Mouse (Mus musculus) liver, embryonic 12.5 days (tissue): Measurements from ENCODE around the gene Tom1l1. TPM values are rescaled to one million over a fixed set of nuclear protein-coding genes. Genes with fewer than 3 reads are reported as not detected.
A peak's percentile ranks its signal among the peaks of the same experiment; 100 is the strongest.

Experiments used
- ATAC-seq: fragments of 200-750 bp; cut with Nextera tagmentation; 2 replicates; pipeline ENCODE4 v1.8.0; 2017; ENCODE audit warnings: moderate number of reproducible peaks, mild to moderate bottlenecking, moderate library complexity
- H3K27ac ChIP-seq: fragments of 300-500 bp; sonication (generic); 2 replicates; pipeline ENCODE4 v1.5.1; 2016; ENCODE audit warnings: mild to moderate bottlenecking
- H3K27me3 ChIP-seq: fragments of 300-500 bp; sonication (generic); replicated peaks from 2 replicates; pipeline ENCODE4 v1.6.1; 2016; ENCODE audit warnings: mild to moderate bottlenecking, moderate library complexity
- H3K36me3 ChIP-seq: fragments of 300-500 bp; sonication (generic); 2 replicates; pipeline ENCODE4 v1.6.1; 2016; ENCODE audit warnings: mild to moderate bottlenecking, moderate library complexity
- H3K4me1 ChIP-seq: fragments of 300-500 bp; sonication (generic); 2 replicates; pipeline ENCODE4 v1.6.1; 2016
- H3K4me2 ChIP-seq: fragments of 300-500 bp; sonication (generic); 2 replicates; pipeline ENCODE4 v1.6.1; 2016; ENCODE audit warnings: mild to moderate bottlenecking, moderate library complexity
- H3K4me3 ChIP-seq: fragments of 300-500 bp; sonication (generic); 2 replicates; pipeline ENCODE4 v1.5.1; 2016; ENCODE audit warnings: mild to moderate bottlenecking, moderate library complexity
- H3K9ac ChIP-seq: fragments of 300-500 bp; sonication (generic); 2 replicates; pipeline ENCODE4 v1.6.1; 2016; ENCODE audit warnings: mild to moderate bottlenecking, moderate library complexity
- H3K9me3 ChIP-seq: fragments of 300-500 bp; sonication (generic); replicated peaks from 2 replicates; pipeline ENCODE4 v1.6.1; 2016; ENCODE audit warnings: mild to moderate bottlenecking, moderate library complexity
- WGBS: fragments of 180-500 bp; shearing (Covaris S2); methylation state at CpG from one replicate; pipeline ENCODE4 v1.1.7; 2016; ENCODE audit not compliant: insufficient replicate concordance; 5-methylcytosine and 5-hydroxymethylcytosine counted together
- polyA plus RNA-seq: library from polyadenylated mRNA; unstranded; fragments of >200 nt; fragmentation: Nextera tagmentation; extraction: Ambion mirVana; gene quantifications from 2 replicates; pipeline ENCODE4 v1.2.1, GENCODE M21; 2016

Tom1l1 gene
- polyA plus RNA-seq, 1 experiment from 2014 or later = 60.4 TPM

DNA sequence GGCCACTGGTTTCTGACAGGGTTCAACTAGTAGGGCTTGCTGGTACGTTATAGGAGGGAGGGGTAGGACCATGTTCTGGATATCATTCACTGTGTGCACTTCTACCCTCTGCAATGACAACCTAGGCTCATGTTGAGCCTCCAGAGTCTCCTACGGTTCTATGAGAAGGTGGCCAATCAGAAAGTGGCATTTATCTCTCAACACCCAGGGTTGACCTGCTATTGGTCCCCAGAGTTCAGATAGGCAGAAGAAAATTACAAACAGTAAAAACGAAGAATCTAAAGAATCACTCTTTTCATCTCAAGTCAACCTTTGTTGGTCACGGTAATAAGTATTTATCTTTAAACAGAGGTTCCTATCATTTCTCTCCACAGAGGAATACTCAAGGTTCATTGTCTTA is 21.2 kb downstream of the Tom1l1 start:
- Histone ChIP-seq H3K27ac (peak overlapping the region; percentile 99), H3K4me3 (peak overlapping the region; percentile 9; the same call in 1 of the 2 replicates), H3K9ac (peak overlapping the region; percentile 60), H3K9me3 (no peaks in the 10 kb centered on the region), H3K27me3 (no peaks in the 10 kb centered on the region), H3K36me3 (peaks cover 42% of the 10 kb centered on the region), H3K4me1 (peaks cover 63% of the 10 kb centered on the region), H3K4me2 (peak overlapping the region; percentile 66)
- ATAC-seq = peak; percentile 78
- WGBS = 21% methylated on average over 4 of the region's 4 CpGs

DNA sequence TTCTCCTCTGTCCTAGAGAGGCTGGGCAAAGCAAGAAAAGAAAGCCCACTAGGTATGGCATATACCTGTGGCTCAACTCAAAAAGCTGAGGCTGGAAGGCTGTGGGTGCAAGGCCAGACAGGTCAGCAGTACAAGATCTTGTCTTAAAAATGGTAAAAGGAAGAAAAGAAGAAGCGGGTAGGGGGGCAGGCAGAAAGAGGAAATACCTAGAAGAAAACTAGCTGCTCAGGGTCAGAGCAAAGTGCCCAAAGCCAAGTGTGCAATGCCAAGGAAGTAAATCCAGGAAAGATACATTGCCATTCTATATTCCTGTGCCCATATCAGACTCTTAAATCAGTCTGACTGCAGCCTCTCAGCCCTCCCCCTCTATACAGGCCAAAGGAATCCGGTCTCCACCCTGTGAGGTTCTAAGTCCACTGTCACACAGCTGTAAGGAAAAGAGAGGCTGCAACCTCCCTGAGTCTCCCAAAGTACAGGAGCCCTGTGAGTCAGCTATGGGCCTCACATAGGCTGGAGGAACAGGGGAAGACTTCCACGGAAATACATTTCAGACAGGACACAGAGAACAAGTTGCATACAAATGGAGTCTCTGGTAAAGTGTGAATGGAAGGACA is 21.9 kb downstream of the Tom1l1 start:
- peaks cover 44% of the 10 kb centered on the region for H3K36me3 ChIP-seq
- peaks cover 65% of the 10 kb centered on the region for H3K4me1 ChIP-seq
- H3K4me3 ChIP-seq = peak overlapping the region; percentile 9; the same call in 1 of the 2 replicates
- 19% methylated on average over 3 of the region's 3 CpGs for WGBS
- no peaks in the 10 kb centered on the region for H3K9me3 ChIP-seq
- peak overlapping the region; percentile 60 for H3K9ac ChIP-seq
- peak; percentile 67 for ATAC-seq
- peak overlapping the region; percentile 66 for H3K4me2 ChIP-seq
- peak overlapping the region; percentile 99 for H3K27ac ChIP-seq
- no peaks in the 10 kb centered on the region for H3K27me3 ChIP-seq

DNA sequence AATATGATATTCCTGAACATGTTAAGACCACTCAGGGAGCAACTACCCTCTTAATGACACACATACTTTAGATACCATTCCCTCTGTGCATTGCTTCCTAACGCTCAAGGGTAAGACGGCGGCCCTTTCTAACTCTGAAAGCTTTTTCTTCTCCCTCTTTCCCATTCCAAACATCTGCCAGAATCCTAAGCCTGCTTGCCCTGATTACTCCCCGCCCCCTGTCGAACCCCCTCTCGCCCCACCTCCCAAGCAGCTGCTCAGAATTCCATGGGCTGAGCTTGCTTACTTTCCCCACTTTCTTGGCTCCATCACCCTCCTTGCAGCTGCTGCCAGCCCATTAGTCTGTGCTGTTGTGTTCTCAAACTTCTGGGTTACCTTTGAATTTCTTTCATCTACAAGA is 23.0 kb downstream of the Tom1l1 start:
- peak overlapping the region; percentile 36; the same call in 1 of the 2 replicates for H3K4me3 ChIP-seq
- H3K9me3 ChIP-seq = no peaks in the 10 kb centered on the region
- WGBS = 41% methylated on average over 6 of the region's 6 CpGs
- peak overlapping the region; percentile 99 for H3K27ac ChIP-seq
- peaks cover 49% of the 10 kb centered on the region for H3K36me3 ChIP-seq
- H3K4me1 ChIP-seq = peaks cover 65% of the 10 kb centered on the region
- H3K27me3 ChIP-seq = no peaks in the 10 kb centered on the region
- peak overlapping the region; percentile 70 for H3K9ac ChIP-seq
- ATAC-seq = no peak
- H3K4me2 ChIP-seq = peak overlapping the region; percentile 66

DNA sequence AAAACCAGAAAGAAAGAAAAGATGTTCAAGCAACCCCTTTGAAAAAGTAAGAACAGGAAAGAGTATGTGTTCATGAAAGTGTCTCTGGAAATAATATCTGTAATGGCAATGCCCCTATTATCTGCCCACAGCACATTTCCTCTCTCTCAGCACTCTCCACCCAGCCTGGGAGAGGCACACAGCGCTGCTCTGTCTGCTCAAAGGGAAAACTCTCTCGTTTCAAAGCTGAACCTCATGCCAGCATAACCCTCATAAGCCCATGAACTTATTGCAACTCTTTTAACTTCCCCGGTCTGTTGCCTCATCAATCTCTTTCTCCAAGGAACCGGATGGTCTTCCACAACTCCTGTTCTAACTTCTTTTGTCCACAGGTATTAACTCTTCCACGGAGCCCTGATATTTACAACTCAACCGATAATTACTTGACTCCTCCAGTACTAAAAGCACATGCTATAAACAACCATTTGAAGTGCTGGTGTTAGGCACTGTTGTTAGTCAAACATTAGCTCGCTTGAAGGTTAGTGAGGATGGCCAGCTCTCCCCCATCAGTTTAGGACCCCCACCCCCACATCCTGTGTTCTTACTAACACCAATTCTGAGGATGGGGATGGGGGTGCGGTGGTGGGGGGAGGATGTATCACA is 23.7 kb downstream of the Tom1l1 start:
- ATAC-seq = peak; percentile 89
- H3K4me3 ChIP-seq = peak overlapping the region; percentile 36
- WGBS = 3% methylated on average over 8 of the region's 8 CpGs

DNA sequence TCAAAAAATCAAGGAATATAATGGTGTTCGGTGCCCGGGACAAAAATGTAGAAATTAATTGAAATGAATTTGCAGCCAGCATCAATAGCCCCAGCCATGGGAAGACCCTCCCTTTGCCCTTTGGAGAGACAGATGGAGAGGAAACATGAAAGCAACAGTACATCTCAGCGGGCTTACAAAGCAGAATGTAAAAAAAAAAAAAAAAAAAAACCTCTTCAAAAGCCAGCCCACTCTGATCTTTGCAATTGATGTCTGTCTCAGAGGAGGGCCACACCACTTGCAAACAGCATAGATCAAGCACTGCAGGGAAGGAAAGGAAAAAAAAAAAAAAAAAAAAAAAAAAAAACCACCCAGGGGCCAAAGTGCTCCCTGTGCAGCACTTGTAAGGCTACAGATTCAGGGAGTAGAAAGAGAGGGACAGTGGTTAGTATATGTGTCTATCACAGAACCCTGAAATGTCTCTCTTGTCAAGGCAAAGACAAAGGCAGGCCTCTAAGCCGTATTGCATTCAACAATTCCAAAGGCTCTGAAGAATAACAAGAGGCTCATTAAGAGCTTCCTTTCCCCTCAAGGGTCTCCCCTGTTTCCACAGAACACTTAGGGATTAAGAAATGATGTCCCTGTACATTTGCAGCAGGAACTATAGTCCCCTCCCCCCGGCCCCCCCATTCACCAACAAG is 24.4 kb downstream of the Tom1l1 start:
- Histone ChIP-seq H3K4me2 (peak overlapping the region; percentile 66), H3K27me3 (no peaks in the 10 kb centered on the region), H3K36me3 (peaks cover 48% of the 10 kb centered on the region), H3K27ac (peak overlapping the region; percentile 99), H3K4me1 (peaks cover 65% of the 10 kb centered on the region), H3K9ac (peak overlapping the region; percentile 70), H3K9me3 (no peaks in the 10 kb centered on the region), H3K4me3 (peak overlapping the region; percentile 32)
- peak; percentile 28; the same call in 1 of the 2 replicates for ATAC-seq
- WGBS = 34% methylated on average over 5 of the region's 5 CpGs

More for the DNA sequence above, 23.7 kb downstream of the Tom1l1 start:
- Histone ChIP-seq H3K9ac (peak overlapping the region; percentile 70), H3K27me3 (no peaks in the 10 kb centered on the region), H3K27ac (peak overlapping the region; percentile 99), H3K4me2 (peak overlapping the region; percentile 66), H3K36me3 (peaks cover 49% of the 10 kb centered on the region), H3K9me3 (no peaks in the 10 kb centered on the region), H3K4me1 (peaks cover 65% of the 10 kb centered on the region)

DNA sequence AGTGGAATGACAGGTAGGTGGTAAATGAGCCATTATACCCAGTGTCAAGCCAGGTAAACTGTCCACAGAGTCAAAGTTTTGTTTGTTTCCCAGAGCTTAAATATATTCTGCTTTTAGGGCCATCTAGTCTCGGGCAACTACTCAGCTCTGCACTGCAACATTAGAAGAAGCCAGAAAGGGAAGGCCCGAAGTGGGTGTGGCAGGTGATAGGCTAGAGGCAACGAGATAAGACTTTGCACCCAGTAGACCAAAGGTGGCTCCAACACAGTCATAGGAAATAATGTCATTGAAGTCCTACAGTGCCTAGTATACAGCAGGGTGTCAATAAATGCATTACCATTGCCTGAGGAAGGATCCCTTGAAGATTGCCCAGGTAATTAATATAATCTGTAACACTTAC is 25.1 kb downstream of the Tom1l1 start:
- ATAC-seq = peak; percentile 75
- no peaks in the 10 kb centered on the region for H3K27me3 ChIP-seq
- peaks cover 61% of the 10 kb centered on the region for H3K4me1 ChIP-seq
- H3K36me3 ChIP-seq = peaks cover 43% of the 10 kb centered on the region
- peak overlapping the region; percentile 32 for H3K4me3 ChIP-seq
- no peaks in the 10 kb centered on the region for H3K9me3 ChIP-seq
- peak overlapping the region; percentile 66 for H3K4me2 ChIP-seq
- WGBS = 23% methylated on average over 3 of the region's 3 CpGs
- peak overlapping the region; percentile 99 for H3K27ac ChIP-seq
- peak overlapping the region; percentile 70 for H3K9ac ChIP-seq

DNA sequence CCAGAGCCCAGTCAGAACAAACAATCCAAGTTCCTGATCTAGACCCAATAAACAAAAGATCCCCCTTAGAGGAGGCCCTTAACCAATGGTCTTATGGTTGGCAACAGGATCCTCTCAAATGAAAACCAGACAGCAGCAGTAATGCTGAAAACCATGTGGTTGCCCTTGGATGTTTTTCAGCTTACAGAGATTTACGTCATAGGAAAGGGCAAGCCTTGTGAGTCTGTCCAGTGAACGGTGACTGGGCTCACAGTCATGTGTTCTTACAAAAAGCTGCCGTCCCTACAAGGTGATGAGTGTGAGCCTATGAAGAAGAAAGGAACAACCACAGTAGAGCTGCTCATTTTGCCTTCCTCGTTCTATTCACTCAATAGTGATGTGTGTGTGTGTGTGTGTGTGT is 27.5 kb downstream of the Tom1l1 start:
- H3K27ac ChIP-seq = no peak overlapping the region
- no peak overlapping the region for H3K4me3 ChIP-seq
- no peaks in the 10 kb centered on the region for H3K27me3 ChIP-seq
- no peak for ATAC-seq
- H3K9me3 ChIP-seq = no peaks in the 10 kb centered on the region
- peaks cover 40% of the 10 kb centered on the region for H3K4me1 ChIP-seq
- WGBS = 86% methylated on average over 4 of the region's 4 CpGs
- H3K4me2 ChIP-seq = no peak overlapping the region
- no peak overlapping the region for H3K9ac ChIP-seq
- H3K36me3 ChIP-seq = peaks cover 64% of the 10 kb centered on the region

DNA sequence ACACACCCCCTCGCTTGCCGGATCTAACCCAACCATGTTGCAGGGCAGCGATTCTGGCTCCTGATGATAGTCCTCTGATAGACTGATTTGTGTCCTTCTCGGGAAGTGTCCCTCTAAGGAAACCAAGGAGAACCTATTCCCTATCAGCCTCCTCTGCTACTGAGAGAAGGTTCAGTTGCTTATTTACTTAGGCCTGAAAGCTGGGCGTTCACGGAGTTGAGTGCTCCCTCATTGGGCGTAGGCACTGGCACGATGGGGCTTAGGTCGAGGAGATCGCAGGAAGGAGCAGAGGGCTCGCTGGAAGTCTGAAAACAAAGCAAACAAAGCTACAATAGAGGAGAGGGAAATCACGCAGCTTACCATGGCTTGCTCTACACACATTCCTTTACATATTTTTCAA is 30.6 kb downstream of the Tom1l1 start:
- no peaks in the 10 kb centered on the region for H3K9me3 ChIP-seq
- no peak overlapping the region for H3K27ac ChIP-seq
- no peak for ATAC-seq
- H3K4me3 ChIP-seq = no peak overlapping the region
- H3K4me2 ChIP-seq = no peak overlapping the region
- WGBS = 89% methylated on average over 12 of the region's 12 CpGs
- no peaks in the 10 kb centered on the region for H3K27me3 ChIP-seq
- no peak overlapping the region for H3K9ac ChIP-seq
- peaks cover 8% of the 10 kb centered on the region for H3K4me1 ChIP-seq
- peaks cover 92% of the 10 kb centered on the region for H3K36me3 ChIP-seq

DNA sequence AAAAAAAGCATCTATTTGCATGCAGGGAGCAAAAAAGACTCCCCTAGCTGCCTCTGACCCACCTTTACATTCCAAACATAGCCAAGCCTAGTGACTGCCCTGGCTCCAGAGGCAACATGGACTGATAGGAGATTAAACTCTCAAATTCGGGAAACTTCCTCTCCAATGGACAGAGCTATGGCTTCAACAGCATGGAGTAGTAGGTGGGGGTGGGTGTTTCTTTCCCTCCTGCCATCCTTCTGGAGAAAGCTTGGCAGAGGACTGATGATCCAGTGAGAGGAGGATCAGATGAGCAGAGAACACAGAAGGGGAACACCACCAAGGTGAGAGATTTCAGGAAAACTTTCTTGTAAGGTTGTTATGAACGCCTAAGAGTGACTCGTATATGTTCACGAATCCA is 35.6 kb downstream of the Tom1l1 start:
- H3K4me1 ChIP-seq = no peaks in the 10 kb centered on the region
- no peak overlapping the region for H3K9ac ChIP-seq
- no peaks in the 10 kb centered on the region for H3K9me3 ChIP-seq
- 85% methylated on average over 4 of the region's 4 CpGs for WGBS
- H3K27me3 ChIP-seq = no peaks in the 10 kb centered on the region
- ATAC-seq = no peak
- no peak overlapping the region for H3K4me2 ChIP-seq
- no peak overlapping the region for H3K4me3 ChIP-seq
- H3K27ac ChIP-seq = no peak overlapping the region
- H3K36me3 ChIP-seq = peaks cover 97% of the 10 kb centered on the region

DNA sequence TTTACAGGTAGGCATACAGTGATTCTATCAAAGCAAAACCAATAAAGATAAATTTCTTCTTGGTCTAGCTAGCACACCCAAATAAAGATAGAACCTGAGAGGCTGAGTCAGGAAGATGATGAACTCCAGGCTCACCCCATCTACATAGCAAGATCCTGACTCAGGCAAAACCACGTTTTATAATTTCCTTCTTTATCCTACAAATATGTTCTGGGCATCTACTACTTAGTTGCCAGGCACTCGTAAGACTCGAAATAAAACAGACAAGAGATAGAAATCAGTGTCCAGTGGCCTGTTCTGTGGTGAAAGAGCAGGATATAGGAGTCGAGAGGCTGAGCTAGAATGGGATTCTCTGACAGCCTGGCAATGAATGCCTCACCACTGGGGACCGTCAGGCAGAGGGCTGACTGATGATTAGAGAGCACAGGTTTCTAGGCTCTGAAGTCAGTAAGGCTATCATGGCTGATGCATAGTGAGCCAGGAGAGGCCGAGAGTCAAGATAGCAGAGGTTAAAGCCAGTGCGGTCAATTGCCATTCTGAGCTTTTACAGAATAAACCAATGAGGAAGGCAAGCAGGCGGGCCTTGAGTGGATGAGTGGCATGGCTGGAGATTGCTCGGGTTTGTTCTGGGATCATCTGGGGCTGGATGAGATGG is 37.8 kb downstream of the Tom1l1 start:
- Histone ChIP-seq H3K9me3 (no peaks in the 10 kb centered on the region), H3K27ac (0 out of 2 replicates have a peak overlapping the region, but pooled peaks have one; percentile 40), H3K36me3 (peaks cover 96% of the 10 kb centered on the region), H3K4me3 (no peak overlapping the region), H3K4me1 (no peaks in the 10 kb centered on the region), H3K4me2 (no peak overlapping the region), H3K27me3 (no peaks in the 10 kb centered on the region), H3K9ac (no peak overlapping the region)
- WGBS = 69% methylated on average over 9 of the region's 9 CpGs
- 0 out of 2 replicates have a peak, but pooled peaks have one; percentile 22 for ATAC-seq

DNA sequence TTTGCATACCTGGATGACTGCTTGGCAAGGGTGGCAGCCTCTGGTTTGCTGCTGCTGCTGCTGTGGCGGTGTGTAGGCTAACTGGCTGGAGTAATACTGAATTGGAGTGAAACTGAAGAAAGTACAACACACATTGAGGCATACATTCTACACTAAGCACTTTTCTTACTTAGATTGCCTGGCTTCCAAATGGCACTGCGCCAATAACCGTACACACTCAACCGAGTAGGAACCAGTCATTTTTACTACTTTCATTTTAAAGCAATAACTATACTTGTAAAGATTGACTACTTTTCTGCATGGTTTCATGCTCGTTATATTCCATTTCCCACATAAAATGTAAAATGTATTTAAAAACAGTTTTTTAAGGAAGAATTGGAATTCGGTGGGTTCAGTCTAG is 38.4 kb downstream of the Tom1l1 start:
- H3K27ac ChIP-seq = no peak overlapping the region
- H3K4me2 ChIP-seq = no peak overlapping the region
- no peak for ATAC-seq
- H3K27me3 ChIP-seq = no peaks in the 10 kb centered on the region
- H3K9ac ChIP-seq = no peak overlapping the region
- H3K36me3 ChIP-seq = peaks cover 97% of the 10 kb centered on the region
- 89% methylated on average over 6 of the region's 6 CpGs for WGBS
- H3K4me3 ChIP-seq = no peak overlapping the region
- H3K4me1 ChIP-seq = no peaks in the 10 kb centered on the region
- H3K9me3 ChIP-seq = no peaks in the 10 kb centered on the region
